Mouse (Mus musculus) frontal cortex, postnatal 36 days (tissue): ENCODE data around the gene Zfp202.

Experiments used
- DNase-seq, 2 experiments: peaks; one replicate each; pipeline ENCODE4 v3.0.0; 2022; ENCODE audit warnings: low spot score in 2 of 2

The Zfp202 gene

GRCm38 (mm10) chr9:40240311-40240710, 48.2 kb downstream of the Zfp202 start:
- DNase-seq, result no peak

GRCm38 (mm10) chr9:40241223-40241801, 49.2 kb downstream of the Zfp202 start:
- DNase-seq, result peak; percentile 66 to 68

DNA sequence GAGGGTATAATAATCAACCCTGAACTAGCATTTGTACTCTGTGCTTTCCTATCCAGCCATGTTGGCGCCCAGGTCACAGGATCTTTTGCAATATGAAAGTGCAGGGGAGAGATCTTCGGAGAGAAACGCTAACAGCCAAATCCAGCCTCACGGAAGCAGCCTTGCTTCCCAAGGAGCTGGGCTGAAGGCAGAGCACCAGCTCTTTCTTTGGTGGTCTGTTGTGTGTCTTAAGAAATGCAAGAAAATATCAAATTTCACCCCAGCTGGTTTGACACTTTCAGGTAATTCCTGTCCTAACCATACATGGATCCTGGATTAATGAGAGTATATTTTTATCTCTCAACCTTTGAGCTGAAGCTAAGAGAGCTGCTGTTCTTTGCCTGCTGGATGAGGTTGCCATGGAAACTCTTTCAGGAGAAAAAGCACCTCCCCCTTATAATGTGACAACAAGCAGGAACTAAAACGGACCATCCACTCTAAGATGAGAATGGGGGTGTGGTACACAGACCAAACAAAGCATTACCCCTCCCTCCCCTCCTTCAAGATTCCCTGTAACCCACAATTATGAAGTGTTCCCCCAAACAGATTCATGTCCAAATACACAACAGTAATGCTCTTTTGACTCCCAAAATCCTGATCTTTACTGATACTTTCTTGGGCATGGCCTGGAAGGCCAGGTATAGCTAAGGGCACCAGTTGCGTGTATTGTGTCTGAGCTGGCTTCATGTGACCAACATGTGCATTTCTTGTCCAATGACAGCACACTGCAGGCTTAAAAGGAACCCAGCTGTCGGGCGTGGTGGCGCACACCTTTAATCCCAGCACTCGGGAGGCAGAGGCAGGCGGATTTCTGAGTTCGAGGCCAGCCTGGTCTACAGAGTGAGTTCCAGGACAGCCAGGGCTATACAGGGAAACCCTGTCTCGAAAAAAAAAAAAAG, 50.1 kb downstream of the Zfp202 start:
- DNase-seq, result peak; percentile 52 to 67

GRCm38 (mm10) chr9:40245466-40245865, 53.4 kb downstream of the Zfp202 start:
- DNase-seq, result no peak

GRCm38 (mm10) chr9:40245974-40246665, 54.0 kb downstream of the Zfp202 start:
- no peak for DNase-seq

GRCm38 (mm10) chr9:40246702-40247101, 54.6 kb downstream of the Zfp202 start:
- no peak for DNase-seq

DNA sequence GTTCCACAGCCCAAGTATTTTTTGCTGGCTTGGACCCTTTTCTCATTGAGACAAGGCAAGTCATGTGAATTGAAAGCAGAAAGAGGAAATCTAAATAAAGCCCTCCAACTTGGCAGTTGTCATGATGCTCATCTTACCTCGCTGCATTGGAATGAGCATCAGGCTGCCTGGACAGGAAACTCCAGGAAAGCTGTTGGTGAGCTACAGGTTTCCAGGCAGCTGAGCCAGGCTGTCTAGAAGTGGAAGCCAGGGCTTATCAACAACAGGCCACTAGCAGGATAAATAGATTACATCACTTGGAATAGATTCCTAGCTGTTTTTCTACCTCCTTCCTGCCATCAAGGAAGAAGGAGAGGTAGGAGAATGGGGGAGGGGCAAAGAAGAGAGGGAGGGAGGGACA, 57.0 kb downstream of the Zfp202 start:
- DNase-seq, result no peak

- no peak for DNase-seq
These were observed 60.3 kb downstream of the Zfp202 start for GRCm38 (mm10) chr9:40252459-40252858.
